Mouse (Mus musculus): ENCODE measurements at regions not wholly inside any gene's neighbourhood (a gene's known extent, or its start where the extent isn't known, plus 50 kb on each side); places are given as distances from the start of the nearest gene placed in this dataset.

DNA sequence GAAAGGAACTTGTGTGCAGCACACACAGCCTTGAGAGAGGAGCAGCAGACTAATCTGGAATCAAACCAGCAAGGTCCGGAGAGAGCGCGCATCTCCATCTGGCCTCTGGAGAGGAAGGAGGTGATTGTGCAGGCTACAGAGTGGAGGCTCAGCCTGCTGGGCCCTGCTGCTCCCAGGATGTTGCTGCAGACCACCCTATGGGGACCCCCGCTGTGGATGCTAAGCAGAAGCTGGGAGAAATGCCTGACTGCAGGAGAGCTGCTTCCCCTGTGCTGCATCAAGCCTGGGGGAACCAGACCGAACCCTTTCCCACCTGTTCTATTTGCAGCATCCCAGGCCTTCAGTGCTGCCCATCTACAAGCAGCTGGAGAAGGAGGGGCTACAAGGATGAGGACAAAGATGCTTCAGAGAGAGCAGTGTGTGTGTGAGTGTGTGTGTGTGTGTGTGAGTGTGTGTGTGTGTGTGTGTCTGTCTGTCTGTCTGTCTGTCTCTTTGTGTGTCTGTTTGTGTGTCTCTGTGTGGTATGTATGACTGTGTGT, 311.2 kb upstream of the Noct start:
- TF ChIP-seq CTCF (IDR thresholded peaks at IDR 0.05; ENCODE audit: control insufficient read depth, insufficient read depth, insufficient replicate concordance, low read depth, low read length) (no peak), POLR2A (IDR thresholded peaks at IDR 0.05; ENCODE audit: control insufficient read depth, low read depth, low read length) (no peak)

All from testis, adult 2 months (tissue).